Mouse (Mus musculus): ENCODE results near the gene Irx4.

DNA sequence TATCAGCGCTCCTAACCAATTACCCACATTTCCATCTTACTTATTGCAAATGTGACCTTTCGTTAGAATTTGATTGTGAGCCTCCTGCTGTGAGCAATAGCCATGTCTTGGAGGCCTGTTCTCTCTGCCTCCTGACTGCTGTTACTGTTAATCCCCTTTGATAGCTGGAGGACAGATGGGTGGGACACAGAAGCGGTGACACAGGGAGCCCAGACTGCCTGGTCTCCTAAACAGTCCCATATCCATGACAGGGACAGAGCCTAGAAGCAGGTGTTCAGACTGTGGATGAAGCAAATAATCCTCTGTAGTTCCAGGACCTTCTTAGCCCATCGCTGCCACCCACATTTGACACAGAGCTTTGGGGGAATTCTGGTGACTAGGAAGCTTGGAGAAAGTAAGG, 46.2 kb downstream of the Irx4 start:
- TF ChIP-seq CTCF (conservative IDR thresholded peaks at IDR 0.05; ENCODE audit: insufficient read depth, insufficient read length, low read depth, low read length) (no peak), POLR2A (IDR thresholded peaks at IDR 0.05; ENCODE audit: low read depth, low read length) (no peak)

All from kidney, adult 2 months (tissue).